Mouse (Mus musculus) midbrain, embryonic 11.5 days (tissue): ENCODE measurements around the gene Klf12. TPM values are rescaled to one million over a fixed set of nuclear protein-coding genes. Genes with fewer than 3 reads are reported as not detected.

Source experiments
- ATAC-seq: fragments of 200-750 bp; cut with Nextera tagmentation; 2 replicates; pipeline ENCODE4 v1.8.0; 2017; ENCODE audit warnings: moderate TSS enrichment, moderate library complexity; ENCODE audit not compliant: low FRiP score
- DNase-seq: peaks from one replicate; pipeline ENCODE4 v3.0.0; 2015; ENCODE audit warnings: low spot score; ENCODE audit errors: missing footprints
- H3K27ac ChIP-seq: fragments of 300-500 bp; sonication (generic); 2 replicates; pipeline ENCODE4 v1.5.1; 2014; ENCODE audit warnings: low read depth, low read length
- H3K27me3 ChIP-seq: fragments of 300-500 bp; sonication (generic); 2 replicates; pipeline ENCODE4 v1.6.1; 2014; ENCODE audit warnings: mild to moderate bottlenecking, low read length, moderate library complexity, mixed read lengths; ENCODE audit not compliant: control insufficient read depth, insufficient read depth
- H3K36me3 ChIP-seq: fragments of 300-500 bp; sonication (generic); 2 replicates; pipeline ENCODE4 v1.6.1; 2014; ENCODE audit warnings: mild to moderate bottlenecking, low read length, moderate library complexity, mixed read lengths; ENCODE audit not compliant: control insufficient read depth, insufficient read depth
- H3K4me1 ChIP-seq: fragments of 300-500 bp; sonication (generic); 2 replicates; pipeline ENCODE4 v1.6.1; 2014; ENCODE audit warnings: low read length; ENCODE audit not compliant: control insufficient read depth, insufficient read depth
- H3K4me2 ChIP-seq: fragments of 300-500 bp; sonication (generic); 2 replicates; pipeline ENCODE4 v1.6.1; 2014; ENCODE audit warnings: mild to moderate bottlenecking, moderate library complexity
- H3K4me3 ChIP-seq: fragments of 300-500 bp; sonication (generic); 2 replicates; pipeline ENCODE4 v1.5.1; 2014; ENCODE audit warnings: low read depth, low read length
- H3K9ac ChIP-seq: fragments of 300-500 bp; sonication (generic); 2 replicates; pipeline ENCODE4 v1.6.1; 2014; ENCODE audit warnings: low read length
- H3K9me3 ChIP-seq: fragments of 300-500 bp; sonication (generic); 2 replicates; pipeline ENCODE4 v1.6.1; 2016; ENCODE audit warnings: low read length; ENCODE audit not compliant: control insufficient read depth
- WGBS: fragments of 180-500 bp; shearing (Covaris S2); extraction: QIAGEN DNeasy Blood & Tissue Kit; methylation state at CpG from one replicate; pipeline ENCODE4 v1.1.7; 2014; 5-methylcytosine and 5-hydroxymethylcytosine counted together
- polyA plus RNA-seq: library from polyadenylated mRNA; unstranded; fragments of >200 nt; fragmentation: Nextera tagmentation; extraction: Ambion mirVana; gene quantifications from 2 replicates; pipeline ENCODE4 v1.2.1, GENCODE M21; 2014

The Klf12 gene
- polyA plus RNA-seq, result 27.7 and 35.8 TPM in 2 replicates

DNA sequence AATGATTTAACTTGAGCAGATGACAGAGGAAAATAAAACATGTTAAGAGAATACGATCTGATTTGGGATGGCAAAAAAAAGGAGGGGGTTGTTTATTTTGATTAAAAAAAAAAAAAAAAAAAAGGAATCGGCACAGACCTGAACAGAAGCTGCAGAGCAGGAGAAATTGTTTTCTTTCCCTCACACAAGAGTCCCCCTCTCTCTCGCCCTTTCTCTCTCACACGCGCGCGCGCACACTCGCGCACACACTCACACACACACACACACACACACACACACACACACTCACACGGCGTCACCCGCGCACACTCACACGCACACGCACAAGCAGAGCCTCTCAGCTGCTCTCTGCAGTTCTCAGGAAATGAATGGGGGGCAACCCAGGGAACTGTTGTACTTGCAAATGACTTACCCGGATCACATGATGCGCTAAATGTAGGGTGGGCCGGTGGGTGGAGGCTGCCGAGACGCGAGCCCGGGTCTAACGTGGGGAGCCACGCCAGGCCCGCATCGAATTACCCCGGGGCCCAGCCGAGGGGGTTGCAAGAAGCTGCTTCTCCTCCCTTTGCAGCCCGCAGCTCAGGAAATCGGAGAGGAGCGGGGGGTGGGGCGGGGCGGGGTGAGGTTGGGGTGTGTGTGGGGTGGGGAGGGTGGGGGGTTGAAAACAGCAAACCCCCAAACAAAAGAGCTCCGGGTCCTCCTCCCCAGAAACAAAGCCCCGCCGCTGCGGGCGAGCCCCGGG is at the start of gene Klf12:
Gene Klf12, minus strand, starts transcription at position 561 of the 742 bp plus-strand sequence.
- ATAC-seq (peak; percentile 89), DNase-seq (peak; percentile 98)
- peaks cover 19% of the 10 kb centered on the region; the same call in 1 of the 2 replicates for H3K4me1 ChIP-seq
- H3K4me3 ChIP-seq, result peak within 1 kb of the TSS; percentile 58
- peaks cover 4% of the 10 kb centered on the region; the same call in 1 of the 2 replicates for H3K9me3 ChIP-seq
- H3K36me3 ChIP-seq, result no peaks in the 10 kb centered on the region
- H3K4me2 ChIP-seq, result peak within 1 kb of the TSS; percentile 89
- peak within 1 kb of the TSS; percentile 92 for H3K27ac ChIP-seq
- 0% methylated on average over 28 of the region's 40 CpGs for WGBS
- H3K9ac ChIP-seq, result peak within 1 kb of the TSS; percentile 85
- H3K27me3 ChIP-seq, result no peaks in the 10 kb centered on the region; the same call in none of the 2 replicates

DNA sequence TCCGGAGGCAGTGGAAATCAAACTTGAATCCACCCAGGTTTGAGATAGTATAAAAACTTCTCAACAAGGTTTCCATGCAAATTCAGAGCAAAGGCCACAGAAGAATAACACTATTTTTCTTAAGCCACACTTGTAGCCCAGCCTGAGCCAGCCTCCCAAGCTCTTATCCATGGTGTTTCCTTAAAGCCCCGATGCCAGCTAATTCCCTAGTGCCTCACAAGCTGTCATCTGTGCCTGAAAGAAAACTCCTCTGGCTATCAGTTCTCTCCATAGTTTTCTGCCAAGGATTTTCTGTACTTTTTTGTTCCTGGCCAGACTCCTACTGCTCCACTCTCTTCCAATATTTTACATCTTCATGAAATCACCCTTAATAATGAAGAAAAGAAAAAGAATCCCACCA is 48.9 kb upstream of the Klf12 start:
- ATAC-seq (no peak), DNase-seq (no peak)
- 90% methylated on average over 2 of the region's 2 CpGs for WGBS
- H3K9ac ChIP-seq, result no peak overlapping the region
- H3K27ac ChIP-seq, result no peak overlapping the region
- no peaks in the 10 kb centered on the region for H3K36me3 ChIP-seq
- H3K27me3 ChIP-seq, result no peaks in the 10 kb centered on the region
- H3K9me3 ChIP-seq, result no peaks in the 10 kb centered on the region
- no peaks in the 10 kb centered on the region for H3K4me1 ChIP-seq
- no peak overlapping the region for H3K4me2 ChIP-seq
- H3K4me3 ChIP-seq, result no peak overlapping the region

DNA sequence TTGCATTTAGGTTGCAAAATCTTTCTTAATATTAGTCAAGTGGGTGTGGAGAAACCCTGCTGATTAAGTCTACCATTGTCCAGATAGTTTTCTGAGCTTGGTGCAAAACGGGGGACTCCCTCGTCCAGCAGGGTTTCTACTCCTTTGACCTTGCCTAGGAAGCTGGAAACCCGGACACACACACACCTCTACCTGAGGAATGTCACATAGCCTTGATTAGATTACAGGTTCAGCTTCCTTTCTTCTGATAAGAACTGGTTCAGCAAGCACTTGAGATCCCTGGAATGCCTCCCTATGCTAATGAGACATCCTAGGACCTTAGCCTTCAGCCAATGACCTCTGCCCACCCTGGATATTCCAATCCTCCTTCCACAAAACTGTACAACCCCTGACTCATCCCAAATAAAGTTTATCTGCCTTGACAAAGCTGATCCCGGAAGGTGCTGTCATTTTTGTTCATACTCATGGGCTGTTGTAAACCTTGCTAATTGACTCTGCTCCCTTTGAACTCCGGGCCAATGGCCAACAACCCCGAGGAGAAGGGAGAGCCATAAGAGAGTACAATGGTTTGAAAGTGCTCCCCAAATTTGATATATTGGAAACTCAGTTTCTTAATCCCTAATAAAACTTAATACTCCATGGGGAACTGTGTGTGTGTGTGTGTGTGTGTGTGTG is 44.3 kb upstream of the Klf12 start:
- ATAC-seq (no peak), DNase-seq (no peak)
- H3K9me3 ChIP-seq, result no peaks in the 10 kb centered on the region
- H3K36me3 ChIP-seq, result no peaks in the 10 kb centered on the region
- no peaks in the 10 kb centered on the region for H3K27me3 ChIP-seq
- no peak overlapping the region for H3K9ac ChIP-seq
- no peak overlapping the region for H3K4me3 ChIP-seq
- H3K4me1 ChIP-seq, result no peaks in the 10 kb centered on the region
- no peak overlapping the region for H3K27ac ChIP-seq
- no peak overlapping the region for H3K4me2 ChIP-seq
- 81% methylated on average over 6 of the region's 6 CpGs for WGBS

DNA sequence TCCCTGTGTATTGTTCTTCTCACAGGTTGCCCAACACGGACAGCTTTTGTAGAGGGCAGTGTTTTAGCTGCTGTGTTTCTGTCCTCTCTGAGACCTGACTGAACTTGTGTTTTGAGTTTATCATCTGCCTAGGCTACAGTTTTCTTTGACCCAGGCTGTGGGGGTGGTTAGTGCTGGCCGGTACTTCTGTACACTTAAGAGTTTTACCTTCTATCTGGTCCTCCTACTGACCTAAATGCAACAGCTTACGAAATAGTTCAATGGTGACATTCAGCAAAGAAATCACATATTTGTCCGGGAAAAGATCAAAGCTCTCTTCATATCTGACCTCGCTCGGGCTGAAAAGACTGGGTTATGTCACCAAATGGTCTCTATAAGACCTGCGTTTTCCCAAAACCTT is 39.8 kb upstream of the Klf12 start:
- Histone ChIP-seq H3K4me1 (no peaks in the 10 kb centered on the region), H3K9ac (no peak overlapping the region), H3K9me3 (no peaks in the 10 kb centered on the region; the same call in 1 of the 2 replicates), H3K27ac (no peak overlapping the region), H3K27me3 (no peaks in the 10 kb centered on the region), H3K36me3 (no peaks in the 10 kb centered on the region), H3K4me2 (no peak overlapping the region), H3K4me3 (no peak overlapping the region)
- DNase-seq, result no peak
- ATAC-seq, result no peak
- WGBS, result 88% methylated on average over 7 of the region's 7 CpGs

DNA sequence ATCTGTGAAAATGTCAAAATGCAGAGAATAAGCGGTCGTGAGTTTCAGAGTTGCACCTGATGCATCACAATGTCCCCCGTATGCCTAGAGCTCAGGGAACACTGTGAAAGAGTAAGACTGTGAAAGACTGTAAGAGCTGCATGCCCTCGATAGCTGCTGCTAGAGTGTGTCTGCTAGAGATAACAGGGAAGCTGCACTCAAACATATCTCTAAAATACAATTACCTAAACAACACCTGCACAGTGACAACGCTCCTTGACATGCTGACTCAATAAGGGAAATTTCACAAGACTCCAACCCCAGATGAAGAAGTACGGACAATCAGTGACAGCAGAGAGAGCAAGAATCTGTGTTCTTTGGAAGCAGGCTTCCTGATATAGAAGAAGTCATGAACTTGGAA is 37.5 kb upstream of the Klf12 start:
- ATAC-seq, result no peak
- H3K9me3 ChIP-seq, result no peaks in the 10 kb centered on the region; the same call in 1 of the 2 replicates
- WGBS, result 94% methylated on average over 6 of the region's 6 CpGs

DNA sequence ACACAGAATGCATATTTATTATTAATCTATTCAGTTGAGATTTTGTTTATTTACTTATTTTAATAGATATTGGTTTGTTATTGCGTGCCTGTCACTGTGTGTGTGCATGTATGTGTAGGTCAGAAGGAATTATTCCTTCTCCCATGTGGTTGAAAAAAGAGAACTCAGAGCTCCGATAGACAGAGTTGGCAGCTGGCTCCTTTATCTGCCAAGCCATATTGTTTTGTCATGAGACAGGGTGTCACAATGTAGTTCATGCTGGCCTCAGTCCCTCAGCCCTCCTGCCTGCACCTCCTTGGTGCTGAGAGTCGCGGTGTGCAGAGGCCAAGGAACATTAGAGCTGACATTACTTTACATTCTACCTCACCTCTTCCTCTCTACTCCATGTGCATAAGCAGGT is 32.3 kb upstream of the Klf12 start:
- Histone ChIP-seq H3K9ac (no peak overlapping the region), H3K4me1 (no peaks in the 10 kb centered on the region), H3K9me3 (no peaks in the 10 kb centered on the region), H3K27ac (no peak overlapping the region), H3K4me3 (no peak overlapping the region), H3K36me3 (no peaks in the 10 kb centered on the region), H3K27me3 (no peaks in the 10 kb centered on the region), H3K4me2 (no peak overlapping the region)
- no peak for DNase-seq
- ATAC-seq, result no peak
- WGBS, result 83% methylated on average over 4 of the region's 4 CpGs

More for the DNA sequence above, 37.5 kb upstream of the Klf12 start:
- Histone ChIP-seq H3K4me2 (no peak overlapping the region), H3K36me3 (no peaks in the 10 kb centered on the region), H3K27ac (no peak overlapping the region), H3K27me3 (no peaks in the 10 kb centered on the region), H3K4me3 (no peak overlapping the region), H3K4me1 (no peaks in the 10 kb centered on the region), H3K9ac (no peak overlapping the region)
- no peak for DNase-seq

DNA sequence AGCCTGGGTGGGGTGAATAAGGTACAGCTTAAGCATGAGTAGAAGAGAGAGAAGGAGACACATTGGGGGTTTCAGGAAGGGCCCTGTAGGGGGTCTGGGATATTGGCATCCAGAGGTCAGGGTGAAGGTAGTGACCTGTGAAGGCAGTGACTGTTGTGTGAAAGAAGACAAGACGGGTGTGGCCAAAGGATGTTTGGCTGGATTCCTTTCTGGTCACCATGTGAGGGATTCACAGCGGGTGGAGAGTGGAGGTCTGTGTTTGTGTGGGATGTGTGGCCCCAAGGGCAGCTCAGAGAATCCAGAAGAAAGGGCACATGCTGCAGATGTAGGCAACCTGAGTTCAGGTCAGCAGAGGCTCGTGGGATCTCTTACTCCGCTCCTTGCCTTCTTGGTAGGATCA is 29.6 kb upstream of the Klf12 start:
- ATAC-seq (no peak), DNase-seq (no peak)
- Histone ChIP-seq H3K4me3 (no peak overlapping the region), H3K4me1 (no peaks in the 10 kb centered on the region), H3K9ac (no peak overlapping the region), H3K4me2 (no peak overlapping the region), H3K27ac (no peak overlapping the region), H3K9me3 (no peaks in the 10 kb centered on the region), H3K36me3 (no peaks in the 10 kb centered on the region), H3K27me3 (no peaks in the 10 kb centered on the region)
- 64% methylated on average over 4 of the region's 4 CpGs for WGBS

DNA sequence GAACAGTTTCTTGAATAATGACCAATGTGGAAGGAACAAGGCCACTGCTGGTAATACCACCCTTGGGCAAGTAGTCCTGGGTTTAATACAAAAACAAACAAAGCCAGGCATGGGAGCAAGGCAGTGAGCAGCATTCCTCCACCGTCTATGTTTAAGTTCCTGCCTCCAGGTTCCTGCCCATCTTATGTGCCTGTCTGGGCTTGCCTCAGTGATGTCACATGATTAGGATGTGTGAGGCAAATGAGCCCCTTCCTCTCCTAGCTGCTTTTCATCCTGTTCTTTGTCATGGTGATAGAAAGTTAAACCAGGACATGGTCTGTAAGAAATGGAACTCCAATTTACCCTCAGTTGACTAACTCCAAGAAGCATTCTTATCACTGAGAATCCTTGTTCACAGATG is 16.4 kb upstream of the Klf12 start:
- no peak overlapping the region for H3K9ac ChIP-seq
- no peak overlapping the region for H3K4me3 ChIP-seq
- no peaks in the 10 kb centered on the region for H3K36me3 ChIP-seq
- 81% methylated on average over 1 of the region's 1 CpGs for WGBS
- H3K4me2 ChIP-seq, result no peak overlapping the region
- no peak overlapping the region for H3K27ac ChIP-seq
- DNase-seq (peak; percentile 59), ATAC-seq (no peak)
- no peaks in the 10 kb centered on the region for H3K4me1 ChIP-seq
- H3K27me3 ChIP-seq, result no peaks in the 10 kb centered on the region
- no peaks in the 10 kb centered on the region for H3K9me3 ChIP-seq

DNA sequence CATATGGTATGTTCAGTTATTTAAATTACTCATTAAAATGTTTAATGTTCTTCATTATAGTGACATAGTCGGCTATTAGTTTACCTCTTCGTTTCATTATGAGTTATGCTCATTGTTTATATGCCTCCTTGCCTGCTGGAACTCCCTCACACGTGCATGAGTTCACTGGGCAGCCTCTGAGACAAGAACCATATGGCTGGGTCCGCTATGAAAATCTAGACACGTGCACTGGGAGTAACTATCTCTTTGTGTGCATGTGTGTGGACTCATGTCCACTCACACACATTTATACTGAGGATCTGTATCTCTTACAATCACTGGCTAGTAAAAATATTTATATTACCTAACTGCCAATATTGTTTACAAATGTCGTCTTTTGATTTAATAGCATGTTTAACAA is 14.4 kb upstream of the Klf12 start:
- DNase-seq, result no peak

More for the DNA sequence above, 14.4 kb upstream of the Klf12 start:
- Histone ChIP-seq H3K36me3 (no peaks in the 10 kb centered on the region), H3K4me2 (no peak overlapping the region), H3K9me3 (no peaks in the 10 kb centered on the region), H3K27me3 (no peaks in the 10 kb centered on the region), H3K4me1 (no peaks in the 10 kb centered on the region), H3K27ac (no peak overlapping the region), H3K4me3 (no peak overlapping the region), H3K9ac (no peak overlapping the region)
- WGBS, result 84% methylated on average over 6 of the region's 6 CpGs
- ATAC-seq, result no peak
